Mouse (Mus musculus) forebrain, embryonic 15.5 days (tissue): Measurements from ENCODE around the gene Cltc. TPM values are rescaled to one million over a fixed set of nuclear protein-coding genes. Genes with fewer than 3 reads are reported as not detected.
"Not testable (repeated sequence)": the region's sequence is repeated elsewhere in the genome, so short reads cannot be mapped to it uniquely, and the experiment has no call there.

Experiments
- ATAC-seq: fragments of 200-750 bp; cut with Nextera tagmentation; replicated peaks from 2 replicates; pipeline ENCODE4 v1.8.0; 2017; ENCODE audit warnings: mild to moderate bottlenecking, moderate TSS enrichment, moderate library complexity
- H3K27ac ChIP-seq: fragments of 300-500 bp; sonication (generic); replicated peaks from 2 replicates; pipeline ENCODE4 v1.5.1; 2015; ENCODE audit warnings: mild to moderate bottlenecking, inconsistent platforms
- H3K27me3 ChIP-seq: fragments of 300-500 bp; sonication (generic); 2 replicates; pipeline ENCODE4 v1.6.1; 2015; ENCODE audit warnings: inconsistent platforms
- H3K36me3 ChIP-seq: fragments of 300-500 bp; sonication (generic); 2 replicates; pipeline ENCODE4 v1.6.1; 2015; ENCODE audit warnings: mild to moderate bottlenecking, inconsistent platforms
- H3K4me1 ChIP-seq: fragments of 300-500 bp; sonication (generic); 2 replicates; pipeline ENCODE4 v1.6.1; 2015; ENCODE audit warnings: inconsistent platforms
- H3K4me2 ChIP-seq: fragments of 300-500 bp; sonication (generic); replicated peaks from 2 replicates; pipeline ENCODE4 v1.6.1; 2015; ENCODE audit warnings: mild to moderate bottlenecking, inconsistent platforms
- H3K4me3 ChIP-seq: fragments of 300-500 bp; sonication (generic); 2 replicates; pipeline ENCODE4 v1.5.1; 2015; ENCODE audit warnings: mild to moderate bottlenecking, inconsistent platforms
- H3K9ac ChIP-seq: fragments of 300-500 bp; sonication (generic); replicated peaks from 2 replicates; pipeline ENCODE4 v1.6.1; 2015; ENCODE audit warnings: mild to moderate bottlenecking, inconsistent platforms
- H3K9me3 ChIP-seq: fragments of 300-500 bp; sonication (generic); 2 replicates; pipeline ENCODE4 v1.6.1; 2016; ENCODE audit warnings: inconsistent platforms
- WGBS: fragments of 180-500 bp; shearing (Covaris S2); methylation state at CpG from one replicate; pipeline ENCODE4 v1.1.7; 2015; ENCODE audit warnings: mixed read lengths; 5-methylcytosine and 5-hydroxymethylcytosine counted together
- polyA plus RNA-seq: library from polyadenylated mRNA; unstranded; fragments of >200 nt; fragmentation: Nextera tagmentation; extraction: Ambion mirVana; gene quantifications from 2 replicates; pipeline ENCODE4 v1.2.1, GENCODE M21; 2015

The Cltc gene
- 127 and 135 TPM in 2 replicates for polyA plus RNA-seq

GRCm38 (mm10) chr11:86757480-86758371, at the start of gene Cltc:
Gene Cltc (minus strand): TSS chr11:86757565.
- under 1% methylated on average over 73 of the region's 73 CpGs for WGBS
- peak; percentile 95 for ATAC-seq
- Histone ChIP-seq H3K9ac (peak within 1 kb of the TSS; percentile 95), H3K4me2 (peak within 1 kb of the TSS; percentile 94), H3K27ac (peak within 1 kb of the TSS; percentile 98), H3K4me3 (peak within 1 kb of the TSS; percentile 94), H3K4me1 (peaks cover 33% of the 10 kb centered on the region), H3K27me3 (no peaks in the 10 kb centered on the region), H3K9me3 (no peaks in the 10 kb centered on the region), H3K36me3 (no peaks in the 10 kb centered on the region)

DNA sequence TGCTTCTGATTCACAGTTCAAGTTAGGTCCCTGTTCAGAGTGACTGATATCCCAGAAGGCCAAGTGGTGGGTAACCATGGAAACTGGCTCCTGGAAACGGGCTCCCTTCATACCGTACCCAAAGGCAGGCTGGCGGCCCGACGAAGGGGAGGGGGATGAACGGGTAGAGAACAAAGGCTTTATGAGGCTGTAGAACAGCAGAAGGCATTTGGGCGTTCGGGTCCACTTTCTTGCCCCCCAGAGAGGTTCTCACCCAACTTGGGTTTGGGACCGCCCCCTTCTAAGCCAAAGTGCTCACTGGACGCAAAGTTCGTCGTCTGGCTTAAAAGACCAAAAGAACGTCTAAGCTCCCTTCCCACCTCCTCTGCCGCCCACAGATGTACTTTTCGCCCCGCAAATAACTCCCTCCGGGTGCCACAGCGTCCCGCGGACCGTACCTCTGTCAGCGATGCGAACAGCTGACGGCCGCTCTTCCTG, 49.7 kb upstream of the Cltc start:
- Histone ChIP-seq H3K4me1 (peaks cover 13% of the 10 kb centered on the region), H3K27ac (peak overlapping the region; percentile 82), H3K9ac (peak overlapping the region; percentile 52), H3K36me3 (peaks cover 18% of the 10 kb centered on the region), H3K27me3 (peaks cover 2% of the 10 kb centered on the region; the same call in 1 of the 2 replicates), H3K4me2 (peak overlapping the region; percentile 59), H3K4me3 (peak overlapping the region; percentile 80), H3K9me3 (no peaks in the 10 kb centered on the region)
- under 1% methylated on average over 25 of the region's 25 CpGs for WGBS
- peak; percentile 96 for ATAC-seq

GRCm38 (mm10) chr11:86794161-86794560, 36.8 kb upstream of the Cltc start:
- Histone ChIP-seq H3K36me3 (peaks cover 68% of the 10 kb centered on the region), H3K9ac (no peak overlapping the region), H3K4me1 (no peaks in the 10 kb centered on the region), H3K9me3 (no peaks in the 10 kb centered on the region), H3K4me2 (no peak overlapping the region), H3K27ac (no peak overlapping the region), H3K27me3 (no peaks in the 10 kb centered on the region), H3K4me3 (no peak overlapping the region)
- WGBS, result 77% methylated on average over 1 of the region's 1 CpGs
- ATAC-seq, result no peak

- peaks cover 75% of the 10 kb centered on the region for H3K36me3 ChIP-seq
- H3K4me1 ChIP-seq, H3K4me2 ChIP-seq, H3K9ac ChIP-seq, ATAC-seq, H3K27ac ChIP-seq, H3K9me3 ChIP-seq, H3K27me3 ChIP-seq, H3K4me3 ChIP-seq: not testable (repeated sequence)
- 94% methylated on average over 5 of the region's 5 CpGs for WGBS
Measured at GRCm38 (mm10) chr11:86787436-86787835, 30.1 kb upstream of the Cltc start.

GRCm38 (mm10) chr11:86785767-86786166, 28.4 kb upstream of the Cltc start:
- H3K9ac ChIP-seq, result no peak overlapping the region
- ATAC-seq, result no peak
- H3K27ac ChIP-seq, result no peak overlapping the region
- no peaks in the 10 kb centered on the region for H3K9me3 ChIP-seq
- H3K4me3 ChIP-seq, result no peak overlapping the region
- H3K4me2 ChIP-seq, result no peak overlapping the region
- H3K36me3 ChIP-seq, result peaks cover 66% of the 10 kb centered on the region
- no peaks in the 10 kb centered on the region for H3K4me1 ChIP-seq
- no peaks in the 10 kb centered on the region for H3K27me3 ChIP-seq
- WGBS, result 96% methylated on average over 2 of the region's 2 CpGs

DNA sequence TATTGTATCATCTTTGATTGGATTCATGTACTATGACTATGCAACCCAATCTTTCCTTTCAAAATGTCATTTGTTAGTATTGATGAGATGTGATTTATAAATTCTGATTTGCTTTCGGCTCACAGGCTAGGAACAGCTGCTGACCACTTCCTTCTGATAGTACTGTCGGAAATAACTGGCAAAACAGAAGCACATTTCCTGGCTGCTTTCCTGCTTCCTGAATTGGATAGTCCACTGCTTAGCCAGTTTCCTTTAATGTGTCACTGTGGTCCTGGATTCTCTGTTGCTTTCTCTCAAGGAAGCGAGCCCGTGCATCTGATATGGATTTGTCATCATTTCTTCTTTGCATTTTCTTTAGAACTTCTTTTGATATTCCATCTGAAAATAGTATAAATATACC, 12.5 kb upstream of the Cltc start:
- no peak for ATAC-seq
- H3K36me3 ChIP-seq, result peaks cover 58% of the 10 kb centered on the region
- 93% methylated on average over 4 of the region's 4 CpGs for WGBS
- H3K27ac ChIP-seq, result no peak overlapping the region
- no peaks in the 10 kb centered on the region for H3K4me1 ChIP-seq
- H3K4me2 ChIP-seq, result no peak overlapping the region
- H3K9ac ChIP-seq, result no peak overlapping the region
- H3K27me3 ChIP-seq, result no peaks in the 10 kb centered on the region
- no peaks in the 10 kb centered on the region for H3K9me3 ChIP-seq
- H3K4me3 ChIP-seq, result no peak overlapping the region

DNA sequence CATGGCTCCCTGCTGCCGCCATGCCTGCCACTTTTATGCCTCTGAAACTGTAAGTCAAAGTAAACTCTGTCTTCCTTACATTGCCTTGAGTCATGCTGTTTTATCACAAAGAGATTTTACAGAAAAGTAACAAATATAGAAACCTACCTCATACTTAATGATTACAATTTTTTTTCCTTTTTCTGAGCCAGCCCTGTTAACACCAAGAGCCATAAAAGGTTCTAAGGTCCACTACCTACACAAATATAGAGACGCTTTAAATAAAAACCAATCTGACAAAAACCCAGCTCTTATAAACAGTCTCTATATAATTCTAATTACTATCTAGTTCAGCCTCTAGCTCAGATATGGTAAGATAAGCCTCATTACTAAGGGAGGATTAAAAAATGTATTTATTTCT, 7.1 kb upstream of the Cltc start:
- H3K4me1 ChIP-seq, result no peaks in the 10 kb centered on the region
- H3K9ac ChIP-seq, result no peak overlapping the region
- WGBS, result 89% methylated on average over 2 of the region's 2 CpGs
- no peaks in the 10 kb centered on the region for H3K27me3 ChIP-seq
- no peak overlapping the region for H3K4me2 ChIP-seq
- no peaks in the 10 kb centered on the region for H3K9me3 ChIP-seq
- H3K4me3 ChIP-seq, result no peak overlapping the region
- H3K36me3 ChIP-seq, result peaks cover 13% of the 10 kb centered on the region; the same call in 1 of the 2 replicates
- H3K27ac ChIP-seq, result no peak overlapping the region
- no peak for ATAC-seq

DNA sequence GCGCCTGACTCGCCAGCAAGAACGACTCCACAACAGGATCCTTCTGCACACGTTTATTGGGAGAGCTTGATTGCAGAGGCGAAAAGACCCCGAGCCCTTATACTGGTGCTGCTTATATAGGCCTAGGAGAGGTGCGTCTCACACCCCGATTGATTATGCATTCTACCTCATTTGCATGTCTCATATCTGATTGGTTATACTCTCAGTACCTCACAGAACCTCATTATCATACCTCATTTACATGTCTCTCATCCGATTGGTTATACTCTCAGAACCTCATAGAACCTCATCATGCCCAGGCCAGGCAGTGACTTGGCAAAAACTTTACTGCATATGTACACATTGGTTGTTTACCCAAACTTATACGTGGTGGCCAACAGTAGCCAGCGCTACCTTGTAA, 5.8 kb upstream of the Cltc start:
- not testable (repeated sequence) for H3K4me3 ChIP-seq, H3K9me3 ChIP-seq, H3K4me2 ChIP-seq, H3K27ac ChIP-seq, ATAC-seq, H3K27me3 ChIP-seq, H3K36me3 ChIP-seq, H3K9ac ChIP-seq, H3K4me1 ChIP-seq
- 95% methylated on average over 11 of the region's 11 CpGs for WGBS

DNA sequence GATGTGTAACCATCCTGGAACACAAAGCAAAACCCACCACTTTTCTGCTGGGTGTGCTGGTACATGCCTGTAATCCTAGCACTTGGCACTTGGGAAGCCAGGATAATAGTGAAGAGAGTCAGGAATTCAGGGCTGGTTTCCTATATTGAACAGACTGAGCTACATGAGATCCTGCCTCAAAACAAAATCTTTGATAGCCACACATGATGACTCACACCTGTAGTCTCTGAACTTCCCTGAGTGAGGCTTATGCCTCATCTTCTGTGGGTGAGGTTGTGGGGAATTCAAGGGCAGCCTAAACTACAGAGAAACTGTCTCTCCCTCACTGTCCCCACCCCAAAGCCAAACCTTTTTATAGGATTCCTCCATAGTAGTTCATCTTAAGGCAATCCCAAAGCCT, 3.0 kb upstream of the Cltc start:
- Histone ChIP-seq H3K27ac (no peak overlapping the region), H3K4me1 (peaks cover 15% of the 10 kb centered on the region), H3K4me2 (no peak overlapping the region), H3K9ac (no peak overlapping the region), H3K4me3 (no peak overlapping the region), H3K36me3 (no peaks in the 10 kb centered on the region), H3K9me3 (no peaks in the 10 kb centered on the region), H3K27me3 (no peaks in the 10 kb centered on the region)
- ATAC-seq, result no peak

DNA sequence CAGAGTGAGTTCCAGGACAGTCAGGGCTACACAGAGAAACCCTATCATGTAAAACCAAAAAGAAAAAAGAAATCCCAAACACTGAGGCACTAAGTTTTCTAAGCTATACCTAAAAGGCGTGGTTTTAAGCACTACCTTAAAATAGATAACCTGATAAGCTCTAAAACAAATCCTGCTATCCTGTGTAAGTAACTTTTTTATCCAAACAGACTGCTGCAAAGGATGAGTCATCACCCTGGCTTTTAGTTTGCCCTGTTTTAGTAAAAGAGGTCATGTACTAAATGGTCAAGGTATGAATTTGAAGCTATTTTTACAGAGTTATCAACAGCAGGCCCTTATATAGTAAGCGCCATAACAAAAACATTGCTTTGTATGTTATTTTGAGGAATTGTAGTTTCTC, 2.5 kb upstream of the Cltc start:
- Histone ChIP-seq H3K9me3 (no peaks in the 10 kb centered on the region), H3K4me1 (peaks cover 20% of the 10 kb centered on the region), H3K4me3 (no peak overlapping the region), H3K27me3 (no peaks in the 10 kb centered on the region), H3K36me3 (no peaks in the 10 kb centered on the region), H3K4me2 (no peak overlapping the region), H3K27ac (no peak overlapping the region), H3K9ac (no peak overlapping the region)
- WGBS, result 94% methylated on average over 2 of the region's 2 CpGs
- ATAC-seq, result no peak

DNA sequence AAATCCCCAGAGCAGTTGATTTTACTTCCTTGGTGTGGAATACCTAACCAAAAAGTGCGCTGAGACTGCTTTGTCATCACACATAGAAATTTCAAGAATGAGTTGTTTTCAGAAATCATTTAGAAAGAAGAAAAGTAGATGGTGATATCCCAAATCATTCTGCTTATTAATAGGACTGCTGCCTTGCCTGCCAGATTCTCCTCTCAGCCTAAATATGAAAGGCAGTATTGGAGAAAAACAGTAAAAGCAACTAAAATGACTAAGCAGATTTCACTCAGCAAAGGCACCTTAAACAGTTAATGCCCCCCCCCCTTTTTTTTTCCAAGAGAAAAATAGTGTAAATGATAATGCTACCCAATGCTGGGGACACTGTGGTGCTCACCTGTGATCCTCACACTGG, 1.9 kb upstream of the Cltc start:
- Histone ChIP-seq H3K4me1 (peaks cover 25% of the 10 kb centered on the region), H3K27ac (no peak overlapping the region; the same call in 1 of the 2 replicates), H3K36me3 (no peaks in the 10 kb centered on the region), H3K27me3 (no peaks in the 10 kb centered on the region), H3K4me3 (no peak overlapping the region), H3K9ac (no peak overlapping the region), H3K4me2 (no peak overlapping the region), H3K9me3 (no peaks in the 10 kb centered on the region)
- no peak for ATAC-seq
- WGBS, result 89% methylated on average over 1 of the region's 1 CpGs

DNA sequence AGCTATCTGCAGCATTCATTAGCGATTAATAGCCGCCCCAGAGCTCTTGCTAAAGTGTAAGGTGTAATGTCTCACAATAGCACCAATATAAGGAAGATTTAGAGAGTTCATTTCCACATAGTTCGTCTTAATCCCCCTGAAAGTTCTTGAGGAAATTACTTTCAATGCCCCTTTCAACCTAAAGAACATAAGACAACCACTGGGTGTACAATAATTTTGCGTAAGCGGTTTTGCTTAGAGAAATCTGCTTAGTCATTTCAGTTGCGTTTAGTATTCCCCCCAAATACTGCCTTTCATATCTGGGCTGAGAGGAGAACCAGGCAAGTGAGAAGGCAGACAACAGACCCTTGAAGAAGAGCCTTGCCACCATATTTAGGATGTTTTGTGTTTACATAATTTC, 1.2 kb upstream of the Cltc start:
- 29% methylated on average over 6 of the region's 6 CpGs for WGBS
- Histone ChIP-seq H3K9me3 (no peaks in the 10 kb centered on the region), H3K27me3 (no peaks in the 10 kb centered on the region), H3K4me3 (peak overlapping the region; percentile 94), H3K4me2 (peak overlapping the region; percentile 94), H3K36me3 (no peaks in the 10 kb centered on the region), H3K9ac (peak overlapping the region; percentile 91), H3K4me1 (peaks cover 28% of the 10 kb centered on the region), H3K27ac (peak overlapping the region; percentile 98)
- no peak for ATAC-seq
